Mouse (Mus musculus) liver, adult 2 months (tissue): ENCODE measurements around the gene Ifitm2.

Experiments used
- CTCF ChIP-seq: fragments of 200-500 bp; IDR thresholded peaks from 2 replicates; pipeline ENCODE4 v1.5.1; 2011; ENCODE audit warnings: low read depth, low read length, control low read depth
- POLR2A ChIP-seq: fragments of 200-500 bp; IDR thresholded peaks from 2 replicates; pipeline ENCODE4 v1.6.1; 2011; ENCODE audit warnings: low read length, control low read depth; ENCODE audit not compliant: insufficient read depth; ENCODE audit errors: extremely low read depth

DNA sequence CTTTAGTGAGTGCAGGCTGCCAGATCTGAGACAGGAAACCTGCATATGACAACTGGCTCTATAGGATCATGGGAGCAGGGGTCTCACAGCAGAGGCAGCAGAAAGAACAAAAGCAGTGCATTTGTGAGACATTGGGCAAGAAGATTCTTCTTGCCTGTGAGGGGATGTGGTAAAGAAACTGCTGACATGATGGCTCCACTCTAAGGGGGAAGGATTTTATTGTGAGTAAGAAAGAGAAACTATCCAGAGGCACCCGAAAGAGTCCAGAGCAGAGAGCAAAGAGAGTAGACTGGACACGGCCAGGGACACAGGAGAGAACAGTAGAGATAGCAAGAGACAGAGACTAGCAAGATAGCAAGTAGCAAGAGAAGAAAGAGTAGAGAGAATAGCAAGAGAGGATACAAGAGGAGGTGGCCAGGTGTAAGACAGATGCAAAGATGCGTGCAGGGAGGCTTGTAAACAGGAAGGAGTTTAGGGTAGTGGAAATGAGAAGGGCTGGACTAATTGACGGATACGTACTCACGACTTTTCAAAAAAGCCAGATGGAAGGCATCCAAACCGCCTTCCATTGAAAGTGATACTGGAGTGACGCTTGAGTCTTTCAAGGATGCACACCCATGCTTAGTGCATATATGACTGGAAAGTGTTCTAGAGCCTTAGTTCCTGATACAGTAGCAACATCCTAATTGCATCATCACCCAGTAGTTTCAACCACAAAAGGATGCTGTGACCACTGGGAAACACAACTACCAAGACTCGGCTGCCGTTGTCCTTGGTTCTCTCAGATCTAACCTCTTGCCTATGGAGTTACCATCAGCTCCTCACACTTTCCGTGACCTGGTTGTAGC, 43.3 kb upstream of the Ifitm2 start:
- no peak for TF ChIP-seq CTCF
- TF ChIP-seq POLR2A, result no peak
